Mouse (Mus musculus) stomach, postnatal 0 days (tissue): ENCODE measurements at regions not wholly inside any gene's neighbourhood (a gene's known extent, or its start where the extent isn't known, plus 50 kb on each side); places are given as distances from the start of the nearest gene placed in this dataset.
A peak's percentile ranks its signal among the peaks of the same experiment; 100 is the strongest.

Experiments used
- ATAC-seq: fragments of 200-750 bp; cut with Nextera tagmentation; 2 replicates; pipeline ENCODE4 v1.8.0; 2017; ENCODE audit not compliant: low FRiP score, low TSS enrichment
- DNase-seq: peaks from one replicate; pipeline ENCODE4 v3.0.0-alpha.2; 2016; ENCODE audit warnings: low spot score
- H3K27ac ChIP-seq: fragments of 300-500 bp; sonication (generic); replicated peaks from 2 replicates; pipeline ENCODE4 v1.5.1; 2014; ENCODE audit warnings: mild to moderate bottlenecking, control low read depth
- H3K27me3 ChIP-seq: fragments of 300-500 bp; sonication (generic); 2 replicates; pipeline ENCODE4 v1.6.1; 2014; ENCODE audit warnings: low read length; ENCODE audit not compliant: control insufficient read depth, insufficient read depth
- H3K36me3 ChIP-seq: fragments of 300-500 bp; sonication (generic); 2 replicates; pipeline ENCODE4 v1.6.1; 2014; ENCODE audit warnings: low read length, mixed read lengths; ENCODE audit not compliant: control insufficient read depth, insufficient read depth
- H3K4me1 ChIP-seq: fragments of 300-500 bp; sonication (generic); replicated peaks from 2 replicates; pipeline ENCODE4 v1.6.1; 2014; ENCODE audit warnings: antibody characterized with exemption; ENCODE audit not compliant: control insufficient read depth, insufficient read depth
- H3K4me2 ChIP-seq: fragments of 300-500 bp; sonication (generic); replicated peaks from 2 replicates; pipeline ENCODE4 v1.6.1; 2014; ENCODE audit warnings: low read depth, mild to moderate bottlenecking, control low read depth, moderate library complexity
- H3K4me3 ChIP-seq: fragments of 300-500 bp; sonication (generic); 2 replicates; pipeline ENCODE4 v1.5.1; 2014; ENCODE audit warnings: low read depth, low read length, control low read depth
- H3K9ac ChIP-seq: fragments of 300-500 bp; sonication (generic); 2 replicates; pipeline ENCODE4 v1.6.1; 2014; ENCODE audit warnings: mild to moderate bottlenecking, low read length, control low read depth, mixed read lengths
- H3K9me3 ChIP-seq: fragments of 300-500 bp; sonication (generic); 2 replicates; pipeline ENCODE4 v1.6.1; 2016; ENCODE audit warnings: low read length; ENCODE audit not compliant: control insufficient read depth
- CTCF ChIP-seq: IDR thresholded peaks from 2 replicates; pipeline ENCODE4 v1.5.1; 2016; ENCODE audit warnings: antibody characterized with exemption, low read depth, mild to moderate bottlenecking, moderate library complexity
- EP300 ChIP-seq: optimal IDR thresholded peaks from 2 replicates; pipeline ENCODE3; 2016; ENCODE audit warnings: antibody characterized with exemption
- WGBS: fragments of 180-500 bp; shearing (Covaris S2); extraction: QIAGEN DNeasy Blood & Tissue Kit; methylation state at CpG from one replicate; pipeline ENCODE4 v1.1.7; 2014; 5-methylcytosine and 5-hydroxymethylcytosine counted together

DNA sequence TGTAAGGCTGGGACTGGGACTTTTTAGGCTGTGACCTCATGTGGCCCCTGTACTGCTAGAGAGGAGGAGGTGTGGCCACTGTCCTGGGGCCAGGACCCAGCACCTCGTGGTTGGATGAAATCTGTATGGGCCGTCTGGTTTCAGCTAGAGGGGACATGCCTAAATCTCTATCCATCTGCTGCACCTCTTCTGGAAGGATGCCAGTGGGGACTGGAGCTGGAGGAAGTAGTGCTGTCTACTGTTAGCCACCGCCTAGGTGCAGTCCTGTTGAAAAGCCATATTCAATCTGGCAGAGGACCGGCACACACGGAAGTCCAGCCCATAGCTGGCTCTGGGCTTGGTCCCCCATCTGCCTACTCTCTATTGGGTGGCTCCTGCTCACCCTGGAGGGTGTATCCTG is 56.7 kb upstream of the Col5a1 start:
- H3K9ac ChIP-seq, result no peak overlapping the region
- H3K4me3 ChIP-seq, result no peak overlapping the region
- WGBS, result 56% methylated on average over 5 of the region's 5 CpGs
- no peaks in the 10 kb centered on the region for H3K9me3 ChIP-seq
- H3K4me1 ChIP-seq, result no peaks in the 10 kb centered on the region
- H3K27me3 ChIP-seq, result no peaks in the 10 kb centered on the region
- H3K36me3 ChIP-seq, result no peaks in the 10 kb centered on the region
- H3K27ac ChIP-seq, result no peak overlapping the region
- no peak for TF ChIP-seq CTCF
- no peak for DNase-seq
- peak; percentile 53; the same call in 1 of the 2 replicates for ATAC-seq
- H3K4me2 ChIP-seq, result no peak overlapping the region

- peak overlapping the region; percentile 96 for H3K27ac ChIP-seq
- no peak for DNase-seq
- WGBS, result 65% methylated on average over 4 of the region's 4 CpGs
Observed at GRCm38 (mm10) chr2:27834971-27835370, 51.3 kb upstream of the Col5a1 start.

DNA sequence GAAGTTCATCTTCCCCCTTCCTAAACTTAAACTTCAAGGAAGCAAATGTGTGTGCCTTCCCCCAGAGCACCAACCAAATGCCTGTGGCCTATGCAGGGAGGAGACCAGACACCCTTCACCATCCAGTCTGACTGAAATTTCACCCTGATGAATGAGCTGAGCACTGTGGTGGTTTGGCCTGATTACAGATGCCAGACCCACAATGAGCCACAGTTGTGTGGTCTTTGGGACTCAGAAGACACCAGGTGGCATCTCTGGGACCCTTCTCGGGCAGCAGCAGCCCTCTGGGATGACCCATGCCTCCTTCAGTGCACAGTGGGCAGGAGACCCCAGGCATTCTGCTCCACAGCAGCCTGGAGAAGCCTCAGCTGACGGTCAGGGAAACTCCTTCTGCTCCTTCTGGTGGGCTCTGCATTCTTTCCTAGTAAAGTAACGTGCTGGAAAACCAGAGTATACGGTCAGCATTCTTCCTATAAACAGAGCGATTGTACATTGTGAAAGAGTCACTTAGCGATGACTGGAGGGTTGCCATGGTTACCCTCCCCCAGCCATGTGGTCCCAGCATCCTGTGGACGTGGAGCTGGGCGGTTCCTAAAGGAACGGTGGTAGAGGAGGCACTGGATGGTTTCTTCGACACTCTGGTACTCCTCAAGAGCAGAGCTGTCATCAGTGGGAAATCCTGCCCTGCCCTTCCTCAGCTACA is 50.3 kb upstream of the Col5a1 start:
- DNase-seq (peak; percentile 50), ATAC-seq (peak; percentile 87)
- Histone ChIP-seq H3K4me2 (no peak overlapping the region), H3K27me3 (no peaks in the 10 kb centered on the region), H3K9ac (peak overlapping the region; percentile 23; the same call in 1 of the 2 replicates), H3K27ac (peak overlapping the region; percentile 96), H3K36me3 (no peaks in the 10 kb centered on the region), H3K9me3 (no peaks in the 10 kb centered on the region), H3K4me1 (peaks cover 3% of the 10 kb centered on the region; the same call in 1 of the 2 replicates), H3K4me3 (no peak overlapping the region)
- whole genome bisulfite sequencing, result 29% methylated on average over 10 of the region's 10 CpGs
- TF ChIP-seq CTCF (no peak), EP300 (no peak)

More at GRCm38 (mm10) chr2:27834971-27835370, 51.3 kb upstream of the Col5a1 start:
- Histone ChIP-seq H3K4me2 (no peak overlapping the region), H3K4me1 (peaks cover 3% of the 10 kb centered on the region; the same call in 1 of the 2 replicates), H3K27me3 (no peaks in the 10 kb centered on the region), H3K36me3 (no peaks in the 10 kb centered on the region), H3K9ac (no peak overlapping the region), H3K9me3 (no peaks in the 10 kb centered on the region), H3K4me3 (no peak overlapping the region)
- no peak for ATAC-seq
- TF ChIP-seq CTCF, result no peak
- no peak for TF ChIP-seq EP300
